Comparison of ENCODE assay signal across 14 mouse cellular contexts in the genomic region with DNA sequence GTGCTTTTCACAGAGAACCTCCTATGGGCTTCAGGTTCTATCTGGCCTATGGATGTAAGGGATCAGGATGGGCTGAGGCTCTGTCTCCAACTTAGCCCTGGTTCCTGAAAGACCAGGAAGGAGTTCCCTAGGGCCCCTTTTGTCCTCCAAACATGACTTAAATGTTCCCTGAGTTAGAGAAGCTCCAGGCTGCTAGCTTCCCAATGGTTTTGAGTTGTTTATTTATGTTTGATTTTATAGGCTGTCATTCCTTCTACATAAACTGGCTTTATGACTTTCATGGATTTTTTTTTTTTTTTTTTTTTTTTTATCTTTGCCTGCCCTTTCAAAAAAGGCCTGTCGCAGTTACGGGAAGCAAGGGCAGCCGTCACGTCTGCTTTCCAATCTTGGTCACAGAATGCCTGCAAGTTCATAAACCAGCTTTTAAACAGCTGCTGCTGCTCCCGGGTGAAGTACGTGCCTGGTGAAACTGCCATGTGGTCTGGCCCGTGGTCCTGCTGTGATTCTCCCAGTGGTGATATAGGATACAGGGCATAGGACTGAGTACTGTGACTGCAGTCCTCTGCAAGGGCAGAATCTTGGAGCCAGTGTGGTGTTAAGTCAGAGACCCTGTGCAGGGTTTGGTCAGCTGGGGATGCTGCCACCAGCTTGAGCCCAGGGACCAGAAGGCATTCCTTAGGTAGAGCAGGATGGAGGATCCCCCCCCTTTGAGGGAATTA. TPM values are rescaled to one million over a fixed set of nuclear protein-coding genes. Genes with fewer than 3 reads are reported as not detected.
DNase-seq lines count a peak whose midpoint lies in the region; ATAC-seq and TF ChIP-seq lines count a peak whose summit lies in the region.
"Had no signal": no experiment of that assay in that cellular context is flagged by ENCODE, and none has a peak within 500 bp of the region (broad histone marks: within the 10 kb centered on the region; RNA-seq: fewer than 3 reads in every experiment).

No protein-coding gene starts in this region.

- no peaks in the 10 kb centered on the region for H3K36me3 ChIP-seq in kidney, postnatal 0 days (ENCODE audit: insufficient read depth, low read length)
- H3K36me3 ChIP-seq in embryonic facial prominence, embryonic 12.5 days = no peaks in the 10 kb centered on the region
- H3K36me3 ChIP-seq in embryonic facial prominence, embryonic 14.5 days (ENCODE audit: control insufficient read depth, insufficient read depth, low read length) = no peaks in the 10 kb centered on the region
- no peaks in the 10 kb centered on the region for H3K36me3 ChIP-seq in limb, embryonic 14.5 days (ENCODE audit: control insufficient read depth, insufficient read depth, low read length)

- no peaks in the 10 kb centered on the region for H3K9me3 ChIP-seq in kidney, postnatal 0 days (replicated peaks; ENCODE audit: low read length)
- no peaks in the 10 kb centered on the region for H3K9me3 ChIP-seq in embryonic facial prominence, embryonic 12.5 days
- no peaks in the 10 kb centered on the region for H3K9me3 ChIP-seq in embryonic facial prominence, embryonic 14.5 days (ENCODE audit: control insufficient read depth, low read length)
- H3K9me3 ChIP-seq in limb, embryonic 14.5 days (ENCODE audit: control insufficient read depth, low read length) = no peaks in the 10 kb centered on the region

- H3K27ac ChIP-seq in kidney, postnatal 0 days = peak overlapping the region; percentile 73
- no peak overlapping the region for H3K27ac ChIP-seq in embryonic facial prominence, embryonic 12.5 days
- no peak overlapping the region for H3K27ac ChIP-seq in embryonic facial prominence, embryonic 14.5 days (replicated peaks; ENCODE audit: low read depth, low read length)
- no peak overlapping the region for H3K27ac ChIP-seq in limb, embryonic 14.5 days (replicated peaks; ENCODE audit: low read depth, low read length)

- TF ChIP-seq POLR2A in limb, embryonic 14.5 days (IDR thresholded peaks at IDR 0.05; ENCODE audit: borderline replicate concordance, extremely low read depth, insufficient read depth, insufficient read length) = no peak

- H3K4me1 ChIP-seq in kidney, postnatal 0 days (replicated peaks; ENCODE audit: insufficient read depth, low read length) = no peaks in the 10 kb centered on the region; the same call in none of the 2 replicates
- peaks cover 10% of the 10 kb centered on the region; the same call in 1 of the 2 replicates for H3K4me1 ChIP-seq in embryonic facial prominence, embryonic 12.5 days
- peaks cover 5% of the 10 kb centered on the region for H3K4me1 ChIP-seq in embryonic facial prominence, embryonic 14.5 days (ENCODE audit: control insufficient read depth, insufficient read depth, low read length)
- 0 out of 2 replicates have a peak, but pooled peaks cover 6% of the 10 kb centered on the region for H3K4me1 ChIP-seq in limb, embryonic 14.5 days (ENCODE audit: control insufficient read depth, insufficient read depth, low read length)

- peak; percentile 8; the same call in 1 of the 2 replicates for ATAC-seq in kidney, postnatal 0 days (replicated peaks; ENCODE audit: low FRiP score, low read depth)
- 0 out of 2 replicates have a peak, but pooled peaks have one; percentile 60 for ATAC-seq in embryonic facial prominence, embryonic 12.5 days (ENCODE audit: insufficient number of reproducible peaks, insufficient read depth, low FRiP score, low TSS enrichment)
- 0 out of 2 replicates have a peak, but pooled peaks have one; percentile 33 for ATAC-seq in embryonic facial prominence, embryonic 14.5 days (ENCODE audit: low read depth)
- peak; percentile 83 for ATAC-seq in limb, embryonic 14.5 days (ENCODE audit: low FRiP score, low read depth)
- ATAC-seq in megakaryocyte, adult 5-6 weeks (ENCODE audit: poor library complexity, severe bottlenecking) = no peak

- WGBS in kidney, postnatal 0 days = 46% methylated on average over 7 of the region's 7 CpGs
- WGBS in embryonic facial prominence, embryonic 12.5 days = 47% methylated on average over 7 of the region's 7 CpGs
- WGBS in embryonic facial prominence, embryonic 14.5 days = 34% methylated on average over 7 of the region's 7 CpGs
- WGBS in limb, embryonic 14.5 days = 14% methylated on average over 7 of the region's 7 CpGs

- H3K27me3 ChIP-seq in kidney, postnatal 0 days (ENCODE audit: insufficient read depth, low read length) = no peaks in the 10 kb centered on the region
- H3K27me3 ChIP-seq in embryonic facial prominence, embryonic 12.5 days = no peaks in the 10 kb centered on the region
- no peaks in the 10 kb centered on the region for H3K27me3 ChIP-seq in embryonic facial prominence, embryonic 14.5 days (replicated peaks; ENCODE audit: control insufficient read depth, insufficient read depth, low read length)
- no peaks in the 10 kb centered on the region for H3K27me3 ChIP-seq in limb, embryonic 14.5 days (ENCODE audit: control insufficient read depth, insufficient read depth, low read length)
- H3K27me3 ChIP-seq: Patski had no signal

- H3K4me2 ChIP-seq in kidney, postnatal 0 days (ENCODE audit: low read length) = no peak overlapping the region
- no peak overlapping the region for H3K4me2 ChIP-seq in embryonic facial prominence, embryonic 12.5 days (replicated peaks)
- H3K4me2 ChIP-seq in embryonic facial prominence, embryonic 14.5 days (ENCODE audit: low read depth, low read length) = no peak overlapping the region
- no peak overlapping the region for H3K4me2 ChIP-seq in limb, embryonic 14.5 days (replicated peaks; ENCODE audit: low read depth, low read length, severe bottlenecking)

- peak; percentile 76 for DNase-seq in kidney, postnatal 0 days (ENCODE audit: low spot score)
- no peak for DNase-seq in kidney, postnatal 36 days
- peak; percentile 66 for DNase-seq in embryonic facial prominence, embryonic 14.5 days (ENCODE audit: low spot score)
- peak; percentile 33 for DNase-seq in limb, embryonic 14.5 days (ENCODE audit: low spot score)
- no peak for DNase-seq in frontal cortex, postnatal 36 days (ENCODE audit: low spot score in 2 of 2)
- DNase-seq: cerebellum, adult 8-10 months; heart, postnatal 4 days; kidney, adult 2 months; liver had no signal

- no peak overlapping the region for H3K9ac ChIP-seq in kidney, postnatal 0 days (ENCODE audit: low read depth, low read length)
- no peak overlapping the region for H3K9ac ChIP-seq in embryonic facial prominence, embryonic 12.5 days
- H3K9ac ChIP-seq in embryonic facial prominence, embryonic 14.5 days (ENCODE audit: low read depth, low read length) = no peak overlapping the region
- H3K9ac ChIP-seq in limb, embryonic 14.5 days (ENCODE audit: low read depth, low read length, severe bottlenecking) = no peak overlapping the region

- no peak for TF ChIP-seq CTCF in kidney, postnatal 0 days (IDR thresholded peaks at IDR 0.05; ENCODE audit: low read depth)

- no peak overlapping the region for H3K4me3 ChIP-seq in kidney, postnatal 0 days (replicated peaks; ENCODE audit: low read depth, low read length)
- H3K4me3 ChIP-seq in embryonic facial prominence, embryonic 12.5 days = no peak overlapping the region
- no peak overlapping the region for H3K4me3 ChIP-seq in embryonic facial prominence, embryonic 14.5 days (ENCODE audit: low read depth, low read length)
- H3K4me3 ChIP-seq in limb, embryonic 14.5 days (replicated peaks; ENCODE audit: low read length) = no peak overlapping the region

RNA-seq across cellular contexts. Expression of a gene that starts 37.4 kb away (rescaled TPM):
- polyA plus RNA-seq in kidney, postnatal 0 days (2015; fragmentation: Nextera tagmentation; extraction: Ambion mirVana) = 89.1 and 95.9 TPM in 2 replicates
- polyA plus RNA-seq in embryonic facial prominence, embryonic 12.5 days (2016; fragmentation: Nextera tagmentation; extraction: Ambion mirVana) = 101 and 114 TPM in 2 replicates
- polyA plus RNA-seq in embryonic facial prominence, embryonic 14.5 days (2014; fragmentation: Nextera tagmentation; extraction: Ambion mirVana) = 63.0 and 69.5 TPM in 2 replicates
- polyA plus RNA-seq in limb, embryonic 14.5 days (2012; rRNA removed) = 77.7 and 79.8 TPM in 2 replicates
- 59.2 and 67.8 TPM in 2 replicates for polyA plus RNA-seq in limb, embryonic 14.5 days (2014; fragmentation: Nextera tagmentation; extraction: Ambion mirVana)
- 43.2 and 49.3 TPM in 2 replicates for total RNA-seq in megakaryocyte, adult 5-6 weeks (2015)
- total RNA-seq in megakaryocyte, adult 5-6 weeks (2017) = 50.2 and 57.6 TPM in 2 replicates

RNA-seq across cellular contexts. Expression of a gene that starts 38.4 kb away (rescaled TPM):
- 79.8 and 88.6 TPM in 2 replicates for polyA plus RNA-seq in kidney, postnatal 0 days (2015; fragmentation: Nextera tagmentation; extraction: Ambion mirVana)
- 121 and 122 TPM in 2 replicates for polyA plus RNA-seq in embryonic facial prominence, embryonic 12.5 days (2016; fragmentation: Nextera tagmentation; extraction: Ambion mirVana)
- 106 and 119 TPM in 2 replicates for polyA plus RNA-seq in embryonic facial prominence, embryonic 14.5 days (2014; fragmentation: Nextera tagmentation; extraction: Ambion mirVana)
- 133 and 149 TPM in 2 replicates for polyA plus RNA-seq in limb, embryonic 14.5 days (2012; rRNA removed)
- polyA plus RNA-seq in limb, embryonic 14.5 days (2014; fragmentation: Nextera tagmentation; extraction: Ambion mirVana) = 131 and 148 TPM in 2 replicates
- total RNA-seq in megakaryocyte, adult 5-6 weeks (2015) = 0.41 and 0.51 TPM in 2 replicates
- 0.26 and 0.41 TPM in 2 replicates for total RNA-seq in megakaryocyte, adult 5-6 weeks (2017)
- total RNA-seq: megakaryocyte-erythroid progenitor cell, adult 5-6 weeks; monocyte, adult 5-6 weeks had no signal

Comparison
In these comparisons a context has a peak if more than half of its experiments do, and no peak if none do; other contexts are left out.
1. DNase-seq: peak in kidney, postnatal 0 days (single experiment), embryonic facial prominence, embryonic 14.5 days (single experiment) and limb, embryonic 14.5 days (single experiment); none in kidney, postnatal 36 days (0 of 2) and frontal cortex, postnatal 36 days (0 of 2).